Mouse (Mus musculus) spleen, adult 2 months (tissue): ENCODE data around the gene Qtrt2.

ENCODE experiments used
- CTCF ChIP-seq: fragments of 200-500 bp; IDR thresholded peaks from 2 replicates; pipeline ENCODE4 v1.5.1; 2011; ENCODE audit warnings: mild to moderate bottlenecking, inconsistent platforms; ENCODE audit not compliant: insufficient read depth, insufficient read length, insufficient replicate concordance; ENCODE audit errors: extremely low read depth
- POLR2A ChIP-seq: fragments of 200-500 bp; IDR thresholded peaks from 2 replicates; pipeline ENCODE4 v1.6.1; 2011; ENCODE audit warnings: low read depth, low read length, inconsistent platforms

DNA sequence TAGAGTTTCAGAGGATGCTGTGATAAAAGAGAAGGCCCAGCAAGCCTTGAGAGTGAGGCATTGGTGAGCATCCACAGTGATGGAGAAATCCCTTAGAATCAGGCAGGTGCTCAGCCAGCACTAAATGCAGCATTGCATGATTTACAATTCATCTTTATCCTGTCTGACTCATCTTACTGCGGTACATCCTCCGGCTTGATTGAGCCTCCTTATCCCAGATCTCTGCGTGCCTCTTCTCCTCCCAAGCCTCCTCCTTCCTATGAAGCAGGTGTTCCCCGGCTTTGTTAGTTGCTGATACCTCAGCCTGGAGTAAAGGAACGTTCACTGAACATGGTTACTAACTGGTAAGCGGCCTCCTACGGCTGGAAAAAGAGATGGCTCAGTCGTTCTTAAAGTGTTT, 32.1 kb downstream of the Qtrt2 start:
- no peak for TF ChIP-seq CTCF
- TF ChIP-seq POLR2A = no peak
